Comparison of ENCODE assay signal across 11 mouse cellular contexts in the genomic region with DNA sequence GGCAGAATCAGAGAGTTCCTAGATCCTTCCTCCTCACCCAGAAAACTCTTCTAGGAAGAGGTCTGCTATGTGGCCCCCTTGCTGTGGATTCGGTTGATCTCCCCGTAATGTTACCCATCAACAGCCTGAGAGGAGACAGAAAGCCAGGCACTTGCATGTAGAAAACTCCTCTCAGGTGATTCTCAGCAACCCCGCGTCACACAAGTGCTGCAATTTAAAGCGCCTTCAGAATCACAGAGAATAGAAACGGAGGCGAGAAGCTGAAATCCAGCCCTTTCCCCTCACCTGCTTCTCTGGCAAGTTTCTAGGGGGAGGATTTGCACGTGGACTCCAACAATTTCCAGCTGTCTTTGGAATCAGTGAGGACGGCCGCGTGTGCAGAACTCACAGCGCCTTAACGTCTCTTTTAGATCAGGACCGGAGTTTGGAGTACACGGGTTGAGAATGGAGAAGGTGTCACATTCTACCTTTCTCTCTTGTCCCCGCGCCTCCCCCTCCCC. TPM values are rescaled to one million over a fixed set of nuclear protein-coding genes. Genes with fewer than 3 reads are reported as not detected.
DNase-seq lines count a peak whose midpoint lies in the region; ATAC-seq lines count a peak whose summit lies in the region.
"Had no signal": no experiment of that assay in that cellular context is flagged by ENCODE, and none has a peak within 500 bp of the region (broad histone marks: within the 10 kb centered on the region; RNA-seq: fewer than 3 reads in every experiment).

No protein-coding gene starts in this region.

- no peak for DNase-seq in kidney, adult 18-20 months
- DNase-seq in embryonic facial prominence, embryonic 10.5 days (ENCODE audit: low spot score), result peak; percentile 35
- no peak for DNase-seq in layer of hippocampus, adult 18-20 months (ENCODE audit: low spot score in 2 of 2)
- no peak for DNase-seq in gastrocnemius, adult 8-10 months (ENCODE audit: low spot score in 2 of 2)
- no peak for DNase-seq in embryo, embryonic 9.5 days (ENCODE audit: extremely low spot score)

- H3K4me3 ChIP-seq in kidney, embryonic 15.5 days (replicated peaks), result peak overlapping the region; percentile 58
- H3K4me3 ChIP-seq in embryonic facial prominence, embryonic 10.5 days, result peak overlapping the region; percentile 64
- H3K4me3 ChIP-seq in hindbrain, embryonic 13.5 days, result peak overlapping the region; percentile 53
- peak overlapping the region; percentile 53 for H3K4me3 ChIP-seq in midbrain, embryonic 12.5 days

- no peak for ATAC-seq in kidney, embryonic 15.5 days (replicated peaks; ENCODE audit: low FRiP score)
- no peak for ATAC-seq in hindbrain, embryonic 13.5 days (ENCODE audit: low FRiP score)
- no peak for ATAC-seq in midbrain, embryonic 12.5 days (ENCODE audit: low FRiP score, low read depth)

- H3K4me2 ChIP-seq in kidney, embryonic 15.5 days, result peak overlapping the region; percentile 99
- H3K4me2 ChIP-seq in hindbrain, embryonic 13.5 days, result peak overlapping the region; percentile 95
- H3K4me2 ChIP-seq in midbrain, embryonic 12.5 days (replicated peaks), result peak overlapping the region; percentile 80

- H3K9me3 ChIP-seq in kidney, embryonic 15.5 days (replicated peaks), result no peaks in the 10 kb centered on the region
- H3K9me3 ChIP-seq in embryonic facial prominence, embryonic 10.5 days, result no peaks in the 10 kb centered on the region
- no peaks in the 10 kb centered on the region for H3K9me3 ChIP-seq in hindbrain, embryonic 13.5 days
- no peaks in the 10 kb centered on the region for H3K9me3 ChIP-seq in midbrain, embryonic 12.5 days

- 2% methylated on average over 17 of the region's 17 CpGs for WGBS in kidney, embryonic 15.5 days
- under 1% methylated on average over 17 of the region's 17 CpGs for WGBS in embryonic facial prominence, embryonic 10.5 days
- 1% methylated on average over 17 of the region's 17 CpGs for WGBS in hindbrain, embryonic 13.5 days
- WGBS in midbrain, embryonic 12.5 days, result 1% methylated on average over 17 of the region's 17 CpGs

- H3K36me3 ChIP-seq in kidney, embryonic 15.5 days, result no peaks in the 10 kb centered on the region
- H3K36me3 ChIP-seq in embryonic facial prominence, embryonic 10.5 days (replicated peaks), result no peaks in the 10 kb centered on the region
- no peaks in the 10 kb centered on the region for H3K36me3 ChIP-seq in hindbrain, embryonic 13.5 days
- no peaks in the 10 kb centered on the region for H3K36me3 ChIP-seq in midbrain, embryonic 12.5 days

- peaks cover 75% of the 10 kb centered on the region for H3K27me3 ChIP-seq in kidney, embryonic 15.5 days
- H3K27me3 ChIP-seq in embryonic facial prominence, embryonic 10.5 days (replicated peaks; ENCODE audit: low read depth, poor library complexity, severe bottlenecking), result peaks cover 95% of the 10 kb centered on the region
- peaks cover 83% of the 10 kb centered on the region for H3K27me3 ChIP-seq in hindbrain, embryonic 13.5 days
- H3K27me3 ChIP-seq in midbrain, embryonic 12.5 days, result peaks cover 80% of the 10 kb centered on the region

- H3K4me1 ChIP-seq in kidney, embryonic 15.5 days, result peaks cover 49% of the 10 kb centered on the region
- H3K4me1 ChIP-seq in embryonic facial prominence, embryonic 10.5 days, result peaks cover 44% of the 10 kb centered on the region
- peaks cover 46% of the 10 kb centered on the region for H3K4me1 ChIP-seq in hindbrain, embryonic 13.5 days (replicated peaks)
- H3K4me1 ChIP-seq in midbrain, embryonic 12.5 days, result peaks cover 40% of the 10 kb centered on the region

- no peak overlapping the region for H3K27ac ChIP-seq in kidney, embryonic 15.5 days
- H3K27ac ChIP-seq in embryonic facial prominence, embryonic 10.5 days (replicated peaks), result no peak overlapping the region
- no peak overlapping the region for H3K27ac ChIP-seq in hindbrain, embryonic 13.5 days
- H3K27ac ChIP-seq in midbrain, embryonic 12.5 days (replicated peaks), result no peak overlapping the region

- no peak overlapping the region for H3K9ac ChIP-seq in kidney, embryonic 15.5 days
- no peak overlapping the region for H3K9ac ChIP-seq in hindbrain, embryonic 13.5 days
- H3K9ac ChIP-seq in midbrain, embryonic 12.5 days (replicated peaks), result 0 out of 2 replicates have a peak overlapping the region, but pooled peaks have one; percentile 3

RNA-seq across cellular contexts. Expression of a gene that starts 1.1 kb away (rescaled TPM):
- polyA plus RNA-seq in kidney, embryonic 15.5 days (2015; fragmentation: Nextera tagmentation; extraction: Ambion mirVana), result 0.49 and 0.61 TPM in 2 replicates
- polyA plus RNA-seq in embryonic facial prominence, embryonic 10.5 days (2016; fragmentation: Nextera tagmentation; extraction: Ambion mirVana), result 0.24 and 0.57 TPM in 2 replicates
- 0.91 and 3.0 TPM in 2 replicates for polyA plus RNA-seq in hindbrain, embryonic 13.5 days (2015; fragmentation: Nextera tagmentation; extraction: Ambion mirVana)
- polyA plus RNA-seq in midbrain, embryonic 12.5 days (2016; fragmentation: Nextera tagmentation; extraction: Ambion mirVana), result 0.85 and 1.9 TPM in 2 replicates
- total RNA-seq in layer of hippocampus, adult 18-20 months (2021), result 1 to 10 TPM; 4.8 to 5.3 TPM
- not detected for total RNA-seq in gastrocnemius, adult 8-10 months (2022)

RNA-seq across cellular contexts. Expression of a gene that starts 7.1 kb away (rescaled TPM):
- polyA plus RNA-seq in kidney, embryonic 15.5 days (2015; fragmentation: Nextera tagmentation; extraction: Ambion mirVana), result not detected in 2 replicates
- polyA plus RNA-seq in embryonic facial prominence, embryonic 10.5 days (2016; fragmentation: Nextera tagmentation; extraction: Ambion mirVana), result 0.06 and 0.50 TPM in 2 replicates
- polyA plus RNA-seq in hindbrain, embryonic 13.5 days (2015; fragmentation: Nextera tagmentation; extraction: Ambion mirVana), result 0.60 and 1.6 TPM in 2 replicates
- 0.24 and 1.1 TPM in 2 replicates for polyA plus RNA-seq in midbrain, embryonic 12.5 days (2016; fragmentation: Nextera tagmentation; extraction: Ambion mirVana)
- total RNA-seq in layer of hippocampus, adult 18-20 months (2021), result under 1 TPM; 0.36 to 0.52 TPM
- total RNA-seq in gastrocnemius, adult 8-10 months (2022), result not detected
- total RNA-seq: MEL had no signal

RNA-seq across cellular contexts. Expression of a gene that starts 48.4 kb away (rescaled TPM):
- polyA plus RNA-seq in kidney, embryonic 15.5 days (2015; fragmentation: Nextera tagmentation; extraction: Ambion mirVana), result not detected in 2 replicates
- 0.19 and 0.83 TPM in 2 replicates for polyA plus RNA-seq in embryonic facial prominence, embryonic 10.5 days (2016; fragmentation: Nextera tagmentation; extraction: Ambion mirVana)
- 0.35 and 0.86 TPM in 2 replicates for polyA plus RNA-seq in hindbrain, embryonic 13.5 days (2015; fragmentation: Nextera tagmentation; extraction: Ambion mirVana)
- 0.15 TPM in 1 of 2 replicates, not detected in the other for polyA plus RNA-seq in midbrain, embryonic 12.5 days (2016; fragmentation: Nextera tagmentation; extraction: Ambion mirVana)
- total RNA-seq in layer of hippocampus, adult 18-20 months (2021), result not detected
- not detected for total RNA-seq in gastrocnemius, adult 8-10 months (2022)
- total RNA-seq: left cerebral cortex, postnatal 14 days; MEL had no signal
- polyA plus RNA-seq: urinary bladder, adult 2 months had no signal

RNA-seq across cellular contexts. Expression of a gene that starts 59.2 kb away (rescaled TPM):
- 20.7 and 25.0 TPM in 2 replicates for polyA plus RNA-seq in kidney, embryonic 15.5 days (2015; fragmentation: Nextera tagmentation; extraction: Ambion mirVana)
- polyA plus RNA-seq in embryonic facial prominence, embryonic 10.5 days (2016; fragmentation: Nextera tagmentation; extraction: Ambion mirVana), result 32.6 and 33.7 TPM in 2 replicates
- polyA plus RNA-seq in hindbrain, embryonic 13.5 days (2015; fragmentation: Nextera tagmentation; extraction: Ambion mirVana), result 38.6 and 39.9 TPM in 2 replicates
- 37.5 and 40.7 TPM in 2 replicates for polyA plus RNA-seq in midbrain, embryonic 12.5 days (2016; fragmentation: Nextera tagmentation; extraction: Ambion mirVana)
- 10 to 100 TPM; 25.2 to 26.4 TPM for total RNA-seq in layer of hippocampus, adult 18-20 months (2021)
- 10 to 100 TPM; 15.3 to 16.8 (median 16.3) TPM for total RNA-seq in gastrocnemius, adult 8-10 months (2022)

RNA-seq across cellular contexts. Expression of a gene that starts 59.3 kb away (rescaled TPM):
- 75.2 and 78.2 TPM in 2 replicates for polyA plus RNA-seq in kidney, embryonic 15.5 days (2015; fragmentation: Nextera tagmentation; extraction: Ambion mirVana)
- 94.3 and 107 TPM in 2 replicates for polyA plus RNA-seq in embryonic facial prominence, embryonic 10.5 days (2016; fragmentation: Nextera tagmentation; extraction: Ambion mirVana)
- 65.7 and 66.8 TPM in 2 replicates for polyA plus RNA-seq in hindbrain, embryonic 13.5 days (2015; fragmentation: Nextera tagmentation; extraction: Ambion mirVana)
- polyA plus RNA-seq in midbrain, embryonic 12.5 days (2016; fragmentation: Nextera tagmentation; extraction: Ambion mirVana), result 90.8 and 94.5 TPM in 2 replicates
- total RNA-seq in layer of hippocampus, adult 18-20 months (2021), result 10 to 100 TPM; 45.4 to 47.2 TPM
- 10 to 100 TPM; 27.2 to 32.1 (median 28.2) TPM for total RNA-seq in gastrocnemius, adult 8-10 months (2022)
